Mouse (Mus musculus) liver, embryonic 14.5 days (tissue): ENCODE data around the gene Ppfibp2.

Source experiments
- CTCF ChIP-seq: IDR thresholded peaks from 2 replicates; pipeline ENCODE4 v1.5.1; 2016; ENCODE audit warnings: antibody characterized with exemption, low read depth, control low read depth
- EP300 ChIP-seq: IDR thresholded peaks from 2 replicates; pipeline ENCODE4 v1.6.1; 2016; ENCODE audit warnings: antibody characterized with exemption, low read depth

DNA sequence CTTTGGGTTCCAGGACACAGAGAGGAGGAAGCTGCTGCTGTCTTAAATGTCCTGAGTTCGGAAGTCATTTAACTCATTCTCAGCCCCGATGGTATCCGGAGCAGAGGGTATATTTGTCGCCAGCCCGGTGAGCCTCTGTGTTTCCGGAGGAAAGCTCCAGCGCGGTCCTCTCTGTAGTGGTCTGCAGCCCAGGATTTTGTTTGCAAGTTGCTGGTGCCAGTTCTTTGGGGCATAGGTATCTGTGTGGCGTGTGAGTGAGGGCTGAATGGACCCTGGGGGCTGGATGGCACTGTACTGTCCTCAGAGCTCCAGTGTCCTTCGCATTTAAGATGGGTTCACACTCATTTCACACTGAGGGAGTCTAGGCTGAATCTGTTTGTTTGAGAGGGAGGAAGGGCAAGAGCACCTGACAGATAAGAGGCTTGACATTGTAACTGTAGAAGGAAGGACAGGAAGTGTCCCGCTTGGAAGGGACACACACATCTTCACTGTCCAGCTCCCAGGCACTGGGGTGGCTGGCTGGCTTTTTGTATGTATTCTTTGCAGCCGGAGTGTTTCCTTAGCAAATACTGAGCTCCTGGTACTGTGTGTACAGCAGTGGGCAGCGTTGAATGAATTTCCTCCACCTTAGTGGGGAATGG, 71.4 kb downstream of the Ppfibp2 start:
- TF ChIP-seq CTCF (no peak), EP300 (no peak)
